Mouse (Mus musculus): ENCODE results near the gene Fgfr2. TPM values are rescaled to one million over a fixed set of nuclear protein-coding genes. Genes with fewer than 3 reads are reported as not detected.

The Fgfr2 gene
- total RNA-seq, 2 experiments from 2014 or later: 1.7 to 3.7 TPM

DNA sequence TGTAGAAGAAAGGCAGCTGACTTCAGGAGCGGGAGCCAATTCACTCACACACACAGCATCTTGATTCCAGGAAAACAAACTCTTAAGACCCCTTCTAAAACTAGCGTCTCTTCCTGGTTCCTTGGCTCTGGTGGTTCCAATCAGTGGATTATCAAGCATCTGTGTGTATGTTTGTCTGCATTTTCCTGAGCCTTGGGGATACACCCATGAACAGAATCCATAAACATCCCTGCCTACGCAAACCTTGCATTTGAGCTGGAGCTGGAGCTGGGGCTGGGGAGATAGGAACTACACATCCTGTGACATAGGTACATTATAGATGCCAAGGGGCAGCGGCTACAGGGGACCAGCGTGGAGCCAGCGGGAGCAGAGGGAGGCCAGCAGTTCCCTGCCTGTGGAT lies 2808.5 kb downstream of the Fgfr2 start:
- ATAC-seq (replicated peaks; ENCODE audit: low FRiP score, poor library complexity, severe bottlenecking): no peak

- ATAC-seq (replicated peaks; ENCODE audit: low FRiP score, poor library complexity, severe bottlenecking): no peak
These were observed 2811.8 kb downstream of the Fgfr2 start for GRCm38 (mm10) chr7:130311362-130311761.

GRCm38 (mm10) chr7:130309180-130309579 lies 2814.0 kb downstream of the Fgfr2 start:
- no peak for ATAC-seq (replicated peaks; ENCODE audit: low FRiP score, poor library complexity, severe bottlenecking)

- ATAC-seq (replicated peaks; ENCODE audit: low FRiP score, poor library complexity, severe bottlenecking): no peak
These were observed 2816.1 kb downstream of the Fgfr2 start for GRCm38 (mm10) chr7:130307036-130307435.

- no peak for ATAC-seq (replicated peaks; ENCODE audit: low FRiP score, poor library complexity, severe bottlenecking)
These were observed 2818.5 kb downstream of the Fgfr2 start for GRCm38 (mm10) chr7:130304642-130305041.

DNA sequence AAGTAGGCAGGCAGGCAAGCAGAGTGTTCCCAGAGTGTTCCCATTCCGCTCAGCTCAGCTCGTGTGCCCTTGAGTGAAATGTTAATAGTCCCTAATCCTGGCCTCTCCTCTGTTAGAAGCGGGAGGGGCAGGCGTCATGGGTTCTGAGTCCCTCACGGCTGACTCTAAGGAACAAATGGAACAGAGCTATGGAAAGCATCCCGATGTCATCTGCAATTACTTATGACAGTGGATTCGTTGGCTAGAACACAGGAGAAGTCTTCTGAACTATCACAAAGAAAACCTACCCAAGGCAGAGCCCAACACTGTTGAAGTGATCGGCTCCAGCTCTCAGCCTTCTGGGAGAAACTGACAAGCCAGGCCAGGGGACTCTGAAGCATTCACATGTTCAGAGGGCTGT lies 2819.7 kb downstream of the Fgfr2 start:
- ATAC-seq (replicated peaks; ENCODE audit: low FRiP score, poor library complexity, severe bottlenecking): no peak

GRCm38 (mm10) chr7:130300606-130301005 lies 2822.5 kb downstream of the Fgfr2 start:
- ATAC-seq (replicated peaks; ENCODE audit: low FRiP score, poor library complexity, severe bottlenecking): no peak

GRCm38 (mm10) chr7:130298926-130299594 lies 2824.1 kb downstream of the Fgfr2 start:
- ATAC-seq (replicated peaks; ENCODE audit: low FRiP score, poor library complexity, severe bottlenecking): no peak

DNA sequence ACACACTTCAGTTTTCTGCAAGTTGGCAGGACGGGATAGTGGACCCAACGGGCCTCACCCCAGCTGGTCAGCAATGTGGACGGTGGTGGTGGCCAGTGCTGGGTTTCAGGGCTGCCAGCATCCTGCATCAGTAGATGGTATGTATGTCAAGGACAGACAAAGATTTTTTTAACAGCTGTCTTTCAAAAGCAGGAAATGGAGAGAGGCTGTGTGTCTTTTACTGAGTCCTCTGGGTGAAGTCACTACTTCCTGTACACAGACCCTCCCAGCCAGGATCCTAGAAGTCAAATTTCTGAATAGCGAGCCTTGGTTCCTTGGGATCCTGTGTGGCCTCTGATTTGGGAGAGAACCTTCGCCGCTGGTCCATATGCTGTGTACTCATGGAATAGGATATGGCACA lies 2832.0 kb downstream of the Fgfr2 start:
- ATAC-seq (replicated peaks; ENCODE audit: low FRiP score, poor library complexity, severe bottlenecking): no peak

- ATAC-seq (replicated peaks; ENCODE audit: low FRiP score, poor library complexity, severe bottlenecking): no peak
These were observed 2833.7 kb downstream of the Fgfr2 start for GRCm38 (mm10) chr7:130289428-130289790.

DNA sequence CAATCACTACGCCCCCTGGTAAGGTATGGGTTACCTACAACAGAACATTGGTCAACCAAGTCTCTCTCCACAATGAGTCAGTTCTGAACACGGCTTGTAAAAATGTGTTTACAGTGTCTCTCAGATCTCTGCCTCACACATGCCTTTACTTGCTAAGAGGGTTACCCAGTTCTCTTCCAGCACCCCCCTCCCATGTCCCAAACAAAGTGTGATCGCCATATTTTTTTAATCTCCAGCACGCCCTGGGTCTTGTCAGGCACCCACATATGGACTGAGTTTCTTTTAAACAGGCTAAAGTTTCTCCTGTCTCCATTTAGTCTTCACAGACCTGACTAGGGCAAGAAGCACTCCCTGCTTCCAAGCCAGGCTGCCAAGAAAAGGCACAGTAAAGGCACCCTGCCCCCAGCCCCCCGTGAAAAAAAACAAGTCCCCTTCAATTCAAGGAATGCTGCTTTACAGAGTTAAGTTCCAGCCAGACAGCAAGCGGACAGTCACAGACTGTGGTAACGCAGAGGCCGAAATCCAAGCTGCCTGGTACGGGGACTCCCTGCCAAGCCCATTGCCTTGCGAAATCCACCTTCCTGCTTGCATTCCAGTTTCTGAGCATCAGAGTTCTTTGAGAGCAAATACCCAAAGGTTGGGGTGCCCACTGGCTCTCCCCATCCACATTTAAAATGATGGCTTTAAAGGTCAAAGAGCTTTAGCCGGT lies 2834.3 kb downstream of the Fgfr2 start:
- no peak for ATAC-seq (replicated peaks; ENCODE audit: low FRiP score, poor library complexity, severe bottlenecking)

DNA sequence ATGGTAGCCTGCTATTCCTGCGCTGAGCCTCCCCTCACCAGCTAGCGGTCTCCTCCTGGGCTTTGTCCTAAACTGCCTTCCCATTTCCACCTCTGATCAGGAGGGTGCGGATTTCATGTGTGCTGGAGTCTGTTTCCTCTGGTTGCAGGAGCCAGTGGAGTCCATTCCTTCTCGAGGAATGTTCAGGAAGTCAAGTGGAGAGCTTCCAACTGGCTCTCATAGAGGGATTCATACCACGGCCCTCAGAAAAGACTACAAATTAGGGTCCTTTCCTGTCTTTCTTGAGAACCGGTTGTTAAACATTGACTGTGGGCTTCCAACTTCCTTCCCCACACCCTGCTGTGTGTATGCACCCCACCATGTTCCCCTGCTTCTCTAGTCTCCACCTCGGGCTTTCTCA lies 2834.9 kb downstream of the Fgfr2 start:
- ATAC-seq (replicated peaks; ENCODE audit: low FRiP score, poor library complexity, severe bottlenecking): no peak

- ATAC-seq (replicated peaks; ENCODE audit: low FRiP score, poor library complexity, severe bottlenecking): no peak
These were observed 2844.1 kb downstream of the Fgfr2 start for GRCm38 (mm10) chr7:130278738-130279705.

DNA sequence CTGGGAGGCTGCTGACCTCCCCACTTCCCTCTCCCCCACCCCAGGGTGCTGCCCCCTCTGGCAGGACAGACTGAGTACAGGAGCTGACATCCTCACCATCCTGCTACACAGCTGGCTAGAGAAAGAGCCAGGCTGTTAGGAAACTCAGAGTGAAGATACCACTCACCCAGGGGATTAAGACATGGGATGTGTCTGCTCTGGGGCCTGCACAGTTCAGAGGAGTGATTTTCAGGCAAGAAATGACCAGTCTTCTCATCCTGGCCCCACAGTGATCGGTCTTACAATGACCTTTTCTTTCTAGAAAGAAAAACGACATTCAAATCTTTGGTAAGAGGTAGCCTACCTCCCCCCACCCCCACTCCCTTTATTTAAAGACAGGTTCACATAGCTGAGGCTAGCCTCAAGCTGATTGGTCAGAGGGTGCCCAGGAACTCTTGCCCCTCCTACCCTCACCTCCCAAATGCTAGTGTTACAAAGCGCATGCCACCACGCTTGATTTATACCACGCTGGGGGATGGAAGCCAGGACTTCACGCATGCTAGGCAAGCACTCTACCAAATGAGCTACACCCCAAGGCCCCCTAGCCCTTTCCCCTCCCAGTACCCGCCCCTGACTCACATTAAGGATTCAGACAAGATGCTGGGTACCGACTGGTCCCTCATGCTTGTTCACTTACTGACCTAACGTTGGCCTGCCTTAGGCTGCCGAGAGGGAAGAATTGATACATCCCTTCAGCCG lies 2845.0 kb downstream of the Fgfr2 start:
- ATAC-seq (replicated peaks; ENCODE audit: low FRiP score, poor library complexity, severe bottlenecking): no peak

GRCm38 (mm10) chr7:130273265-130273664 lies 2849.9 kb downstream of the Fgfr2 start:
- ATAC-seq (replicated peaks; ENCODE audit: low FRiP score, poor library complexity, severe bottlenecking): peak; percentile 30; the same call in 1 of the 2 replicates

GRCm38 (mm10) chr7:130270807-130271206 lies 2852.3 kb downstream of the Fgfr2 start:
- no peak for ATAC-seq (replicated peaks; ENCODE audit: low FRiP score, poor library complexity, severe bottlenecking)

DNA sequence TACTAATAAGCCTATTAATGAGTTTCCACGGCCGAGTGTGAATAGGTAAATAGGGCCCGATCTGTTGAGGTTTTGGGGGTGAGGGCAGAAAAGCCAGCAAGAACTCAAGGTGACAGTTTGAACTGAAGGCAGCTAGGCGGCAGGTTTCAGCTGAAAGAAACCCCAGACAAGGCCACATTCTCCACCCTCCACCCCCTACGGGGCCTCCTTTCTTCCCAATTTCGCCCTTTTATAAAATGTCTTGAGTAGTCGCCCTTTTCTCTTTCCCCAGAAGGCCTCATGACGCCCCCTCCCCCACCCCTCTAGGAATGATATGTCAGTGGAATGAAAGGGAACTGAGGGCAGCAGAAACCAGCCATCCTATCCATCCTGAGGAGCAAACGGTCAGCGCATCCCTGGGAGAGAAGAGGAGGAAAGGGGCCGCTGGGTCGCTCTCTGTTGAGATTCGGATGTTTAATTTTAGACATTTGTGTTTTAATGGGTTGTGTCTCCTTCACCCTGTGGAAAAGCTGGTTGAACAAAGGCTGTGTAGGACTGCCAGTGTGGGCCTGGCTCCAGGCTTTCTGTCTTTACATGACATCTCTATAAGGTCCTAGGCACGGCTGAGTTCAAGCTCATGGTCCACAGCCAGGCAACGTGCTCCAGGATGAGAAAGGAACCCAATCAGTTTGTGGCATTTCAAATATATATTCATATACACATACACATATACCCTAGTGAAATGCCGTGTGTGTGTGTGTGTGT lies 2853.9 kb downstream of the Fgfr2 start:
- ATAC-seq (replicated peaks; ENCODE audit: low FRiP score, poor library complexity, severe bottlenecking): no peak

DNA sequence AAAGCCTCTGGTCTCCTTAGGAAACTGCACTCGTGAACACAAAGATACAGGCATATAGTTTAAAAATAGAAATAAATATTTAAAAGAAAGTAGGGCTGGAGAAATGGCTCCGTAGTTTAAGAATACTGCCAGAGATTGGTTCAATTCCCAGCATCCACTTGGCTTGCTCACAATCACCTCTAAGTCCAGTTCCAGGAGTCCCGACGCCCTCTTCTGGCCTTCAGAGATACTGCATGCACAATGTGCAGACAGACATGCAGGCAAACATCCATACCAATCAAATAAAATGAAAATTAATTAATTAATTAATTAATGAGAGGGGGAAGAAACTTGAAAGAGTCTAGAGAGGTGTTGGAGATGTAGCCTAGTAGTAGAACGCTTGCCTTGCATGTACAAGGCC lies 2856.1 kb downstream of the Fgfr2 start:
- ATAC-seq (replicated peaks; ENCODE audit: low FRiP score, poor library complexity, severe bottlenecking): no peak

DNA sequence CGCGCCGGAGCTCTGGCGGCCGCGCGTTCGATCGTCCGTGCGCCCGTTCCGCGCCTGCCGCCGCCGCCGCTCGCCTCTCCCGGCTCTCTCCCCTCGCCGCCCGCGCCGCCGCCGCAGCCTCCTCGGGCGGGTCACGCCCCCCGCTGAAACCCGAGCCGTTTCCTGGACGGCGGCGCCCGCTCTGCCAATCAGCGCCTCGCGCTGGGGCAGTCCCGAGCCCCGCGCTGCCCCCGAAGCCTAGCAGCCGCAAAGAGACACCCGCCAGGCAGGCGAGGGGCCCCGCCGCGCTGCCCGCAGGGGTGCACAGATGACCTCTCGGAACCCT lies 2857.0 kb downstream of the Fgfr2 start:
- no peak for ATAC-seq (replicated peaks; ENCODE audit: low FRiP score, poor library complexity, severe bottlenecking)
